Mouse (Mus musculus): Measurements from ENCODE around the gene Rnf10. TPM values are rescaled to one million over a fixed set of nuclear protein-coding genes. Genes with fewer than 3 reads are reported as not detected.

Rnf10 gene
- polyA plus RNA-seq, 1 experiment from 2014 or later, result 72.2 TPM

- H3K9me3 ChIP-seq (ENCODE audit: control insufficient read depth, low read length), result no peaks in the 10 kb centered on the region
- peak overlapping the region; percentile 33 for H3K4me3 ChIP-seq (ENCODE audit: low read depth, low read length)
- peaks cover 10% of the 10 kb centered on the region for H3K4me1 ChIP-seq (replicated peaks; ENCODE audit: control insufficient read depth, insufficient read depth, low read length)
- WGBS, result 4% methylated on average over 31 of the region's 31 CpGs
- H3K4me2 ChIP-seq, result peak overlapping the region; percentile 63
- no peak overlapping the region for H3K27ac ChIP-seq (ENCODE audit: low read depth, low read length)
- H3K9ac ChIP-seq (ENCODE audit: low read depth, low read length), result peak overlapping the region; percentile 37; the same call in 1 of the 2 replicates
- ATAC-seq (replicated peaks; ENCODE audit: low FRiP score), result no peak
- peaks cover 26% of the 10 kb centered on the region for H3K27me3 ChIP-seq (replicated peaks; ENCODE audit: control insufficient read depth, insufficient read depth, low read length)
- H3K36me3 ChIP-seq (ENCODE audit: control insufficient read depth, insufficient read depth, low read length), result no peaks in the 10 kb centered on the region
- peak; percentile 61 for DNase-seq (ENCODE audit: low spot score)
These were observed 68.0 kb downstream of the Rnf10 start for GRCm38 (mm10) chr5:115204562-115205311.

GRCm38 (mm10) chr5:115203735-115204561 is 68.8 kb downstream of the Rnf10 start:
- no peak overlapping the region for H3K27ac ChIP-seq (ENCODE audit: low read depth, low read length)
- no peaks in the 10 kb centered on the region for H3K9me3 ChIP-seq (ENCODE audit: control insufficient read depth, low read length)
- DNase-seq (ENCODE audit: low spot score) (no peak), ATAC-seq (replicated peaks; ENCODE audit: low FRiP score) (no peak)
- 12% methylated on average over 23 of the region's 23 CpGs for WGBS
- H3K4me1 ChIP-seq (replicated peaks; ENCODE audit: control insufficient read depth, insufficient read depth, low read length), result peaks cover 10% of the 10 kb centered on the region
- peak overlapping the region; percentile 33; the same call in 1 of the 2 replicates for H3K4me3 ChIP-seq (ENCODE audit: low read depth, low read length)
- peak overlapping the region; percentile 63 for H3K4me2 ChIP-seq
- H3K9ac ChIP-seq (ENCODE audit: low read depth, low read length), result peak overlapping the region; percentile 37; the same call in 1 of the 2 replicates
- H3K36me3 ChIP-seq (ENCODE audit: control insufficient read depth, insufficient read depth, low read length), result no peaks in the 10 kb centered on the region
- H3K27me3 ChIP-seq (replicated peaks; ENCODE audit: control insufficient read depth, insufficient read depth, low read length), result peaks cover 26% of the 10 kb centered on the region

GRCm38 (mm10) chr5:115194626-115195221 is 78.0 kb downstream of the Rnf10 start:
- Histone ChIP-seq H3K9ac (ENCODE audit: low read depth, low read length) (peak overlapping the region; percentile 20; the same call in 1 of the 2 replicates), H3K36me3 (ENCODE audit: control insufficient read depth, insufficient read depth, low read length) (no peaks in the 10 kb centered on the region)

GRCm38 (mm10) chr5:115193669-115194625 is 78.8 kb downstream of the Rnf10 start, which contains the start of gene Cabp1:
Gene Cabp1, minus strand, starts transcription at chr5:115194381.
- Histone ChIP-seq H3K4me1 (replicated peaks; ENCODE audit: control insufficient read depth, insufficient read depth, low read length) (peaks cover 12% of the 10 kb centered on the region), H3K36me3 (ENCODE audit: control insufficient read depth, insufficient read depth, low read length) (no peaks in the 10 kb centered on the region), H3K27ac (ENCODE audit: low read depth, low read length) (no peak within 1 kb of the TSS), H3K9ac (ENCODE audit: low read depth, low read length) (peak within 1 kb of the TSS; percentile 20; the same call in 1 of the 2 replicates), H3K9me3 (ENCODE audit: control insufficient read depth, low read length) (no peaks in the 10 kb centered on the region), H3K27me3 (replicated peaks; ENCODE audit: control insufficient read depth, insufficient read depth, low read length) (peaks cover 74% of the 10 kb centered on the region), H3K4me2 (peak within 1 kb of the TSS; percentile 98), H3K4me3 (ENCODE audit: low read depth, low read length) (peak within 1 kb of the TSS; percentile 64)
- ATAC-seq (replicated peaks; ENCODE audit: low FRiP score), result 0 out of 2 replicates have a peak, but pooled peaks have one; percentile 41
- under 1% methylated on average over 91 of the region's 116 CpGs for WGBS
- peak; percentile 66 for DNase-seq (ENCODE audit: low spot score)

More at GRCm38 (mm10) chr5:115194626-115195221, 78.0 kb downstream of the Rnf10 start:
- peaks cover 68% of the 10 kb centered on the region for H3K27me3 ChIP-seq (replicated peaks; ENCODE audit: control insufficient read depth, insufficient read depth, low read length)
- H3K4me2 ChIP-seq, result peak overlapping the region; percentile 98
- H3K9me3 ChIP-seq (ENCODE audit: control insufficient read depth, low read length), result no peaks in the 10 kb centered on the region
- no peak overlapping the region for H3K27ac ChIP-seq (ENCODE audit: low read depth, low read length)
- DNase-seq (ENCODE audit: low spot score) (no peak), ATAC-seq (replicated peaks; ENCODE audit: low FRiP score) (no peak)
- H3K4me3 ChIP-seq (ENCODE audit: low read depth, low read length), result peak overlapping the region; percentile 64
- 9% methylated on average over 12 of the region's 12 CpGs for WGBS
- peaks cover 12% of the 10 kb centered on the region for H3K4me1 ChIP-seq (replicated peaks; ENCODE audit: control insufficient read depth, insufficient read depth, low read length)

- H3K4me2 ChIP-seq, result peak overlapping the region; percentile 98
- peaks cover 72% of the 10 kb centered on the region for H3K27me3 ChIP-seq (replicated peaks; ENCODE audit: control insufficient read depth, insufficient read depth, low read length)
- H3K27ac ChIP-seq (ENCODE audit: low read depth, low read length), result no peak overlapping the region
- ATAC-seq (replicated peaks; ENCODE audit: low FRiP score) (peak; percentile 26; the same call in 1 of the 2 replicates), DNase-seq (ENCODE audit: low spot score) (peak; percentile 68)
- H3K9me3 ChIP-seq (ENCODE audit: control insufficient read depth, low read length), result no peaks in the 10 kb centered on the region
- 2% methylated on average over 34 of the region's 34 CpGs for WGBS
- no peaks in the 10 kb centered on the region for H3K36me3 ChIP-seq (ENCODE audit: control insufficient read depth, insufficient read depth, low read length)
- no peak overlapping the region for H3K9ac ChIP-seq (ENCODE audit: low read depth, low read length)
- H3K4me1 ChIP-seq (replicated peaks; ENCODE audit: control insufficient read depth, insufficient read depth, low read length), result peaks cover 12% of the 10 kb centered on the region
- H3K4me3 ChIP-seq (ENCODE audit: low read depth, low read length), result peak overlapping the region; percentile 64
These were observed 79.5 kb downstream of the Rnf10 start for GRCm38 (mm10) chr5:115193226-115193625.

GRCm38 (mm10) chr5:115192828-115193195 is 79.9 kb downstream of the Rnf10 start:
- no peaks in the 10 kb centered on the region for H3K36me3 ChIP-seq (ENCODE audit: control insufficient read depth, insufficient read depth, low read length)
- DNase-seq (ENCODE audit: low spot score) (no peak), ATAC-seq (replicated peaks; ENCODE audit: low FRiP score) (no peak)
- peaks cover 12% of the 10 kb centered on the region for H3K4me1 ChIP-seq (replicated peaks; ENCODE audit: control insufficient read depth, insufficient read depth, low read length)
- no peaks in the 10 kb centered on the region for H3K9me3 ChIP-seq (ENCODE audit: control insufficient read depth, low read length)
- H3K27me3 ChIP-seq (replicated peaks; ENCODE audit: control insufficient read depth, insufficient read depth, low read length), result peaks cover 71% of the 10 kb centered on the region
- no peak overlapping the region for H3K27ac ChIP-seq (ENCODE audit: low read depth, low read length)
- H3K9ac ChIP-seq (ENCODE audit: low read depth, low read length), result no peak overlapping the region
- peak overlapping the region; percentile 98 for H3K4me2 ChIP-seq
- 20% methylated on average over 7 of the region's 7 CpGs for WGBS
- peak overlapping the region; percentile 64 for H3K4me3 ChIP-seq (ENCODE audit: low read depth, low read length)

- WGBS, result 12% methylated on average over 29 of the region's 29 CpGs
- no peaks in the 10 kb centered on the region for H3K9me3 ChIP-seq (ENCODE audit: control insufficient read depth, low read length)
- H3K27ac ChIP-seq (ENCODE audit: low read depth, low read length), result no peak overlapping the region
- H3K9ac ChIP-seq (ENCODE audit: low read depth, low read length), result no peak overlapping the region
- H3K36me3 ChIP-seq (ENCODE audit: control insufficient read depth, insufficient read depth, low read length), result no peaks in the 10 kb centered on the region
- ATAC-seq (replicated peaks; ENCODE audit: low FRiP score) (no peak), DNase-seq (ENCODE audit: low spot score) (no peak)
- H3K4me3 ChIP-seq (ENCODE audit: low read depth, low read length), result no peak overlapping the region; the same call in 1 of the 2 replicates
- peaks cover 15% of the 10 kb centered on the region for H3K4me1 ChIP-seq (replicated peaks; ENCODE audit: control insufficient read depth, insufficient read depth, low read length)
- peaks cover 71% of the 10 kb centered on the region for H3K27me3 ChIP-seq (replicated peaks; ENCODE audit: control insufficient read depth, insufficient read depth, low read length)
- no peak overlapping the region for H3K4me2 ChIP-seq
These were observed 80.5 kb downstream of the Rnf10 start for GRCm38 (mm10) chr5:115191880-115192827.

Data from liver, embryonic 11.5 days (tissue).